Mouse (Mus musculus) midbrain, embryonic 16.5 days (tissue): ENCODE measurements around the gene Phactr3. TPM values are rescaled to one million over a fixed set of nuclear protein-coding genes. Genes with fewer than 3 reads are reported as not detected.
"Not testable (repeated sequence)": the region's sequence is repeated elsewhere in the genome, so short reads cannot be mapped to it uniquely, and the experiment has no call there.

Source experiments
- ATAC-seq: fragments of 200-750 bp; cut with Nextera tagmentation; 2 replicates; pipeline ENCODE4 v1.8.0; 2017; ENCODE audit warnings: moderate TSS enrichment
- H3K27ac ChIP-seq: fragments of 300-500 bp; sonication (generic); 2 replicates; pipeline ENCODE4 v1.5.1; 2014; ENCODE audit warnings: mild to moderate bottlenecking, low read length, mixed read lengths
- H3K27me3 ChIP-seq: fragments of 300-500 bp; sonication (generic); 2 replicates; pipeline ENCODE4 v1.6.1; 2014; ENCODE audit warnings: low read depth, low read length, mixed read lengths; ENCODE audit not compliant: control insufficient read depth, insufficient read depth
- H3K36me3 ChIP-seq: fragments of 300-500 bp; sonication (generic); 2 replicates; pipeline ENCODE4 v1.6.1; 2014; ENCODE audit warnings: mild to moderate bottlenecking, low read length, moderate library complexity, mixed read lengths; ENCODE audit not compliant: control insufficient read depth, insufficient read depth
- H3K4me1 ChIP-seq: fragments of 300-500 bp; sonication (generic); 2 replicates; pipeline ENCODE4 v1.6.1; 2014; ENCODE audit warnings: mild to moderate bottlenecking, low read length, mixed read lengths; ENCODE audit not compliant: control insufficient read depth, insufficient read depth
- H3K4me2 ChIP-seq: fragments of 300-500 bp; sonication (generic); 2 replicates; pipeline ENCODE4 v1.6.1; 2014; ENCODE audit warnings: mild to moderate bottlenecking, low read length, mixed read lengths
- H3K4me3 ChIP-seq: fragments of 300-500 bp; sonication (generic); 2 replicates; pipeline ENCODE4 v1.5.1; 2014; ENCODE audit warnings: low read depth, mild to moderate bottlenecking, low read length, moderate library complexity, mixed read lengths
- H3K9ac ChIP-seq: fragments of 300-500 bp; sonication (generic); 2 replicates; pipeline ENCODE4 v1.6.1; 2014; ENCODE audit warnings: low read depth, low read length, mixed read lengths
- H3K9me3 ChIP-seq: fragments of 300-500 bp; sonication (generic); replicated peaks from 2 replicates; pipeline ENCODE4 v1.6.1; 2014; ENCODE audit warnings: mild to moderate bottlenecking, low read length, mixed read lengths; ENCODE audit not compliant: control insufficient read depth, poor library complexity, severe bottlenecking
- WGBS: fragments of 180-500 bp; shearing (Covaris S2); extraction: QIAGEN DNeasy Blood & Tissue Kit; methylation state at CpG from one replicate; pipeline ENCODE4 v1.1.7; 2014; 5-methylcytosine and 5-hydroxymethylcytosine counted together
- polyA plus RNA-seq: library from polyadenylated mRNA; unstranded; fragments of >200 nt; fragmentation: Nextera tagmentation; extraction: Ambion mirVana; gene quantifications from 2 replicates; pipeline ENCODE4 v1.2.1, GENCODE M21; 2015

The Phactr3 gene
- polyA plus RNA-seq, 1 experiment from 2014 or later: 86.1 TPM

DNA sequence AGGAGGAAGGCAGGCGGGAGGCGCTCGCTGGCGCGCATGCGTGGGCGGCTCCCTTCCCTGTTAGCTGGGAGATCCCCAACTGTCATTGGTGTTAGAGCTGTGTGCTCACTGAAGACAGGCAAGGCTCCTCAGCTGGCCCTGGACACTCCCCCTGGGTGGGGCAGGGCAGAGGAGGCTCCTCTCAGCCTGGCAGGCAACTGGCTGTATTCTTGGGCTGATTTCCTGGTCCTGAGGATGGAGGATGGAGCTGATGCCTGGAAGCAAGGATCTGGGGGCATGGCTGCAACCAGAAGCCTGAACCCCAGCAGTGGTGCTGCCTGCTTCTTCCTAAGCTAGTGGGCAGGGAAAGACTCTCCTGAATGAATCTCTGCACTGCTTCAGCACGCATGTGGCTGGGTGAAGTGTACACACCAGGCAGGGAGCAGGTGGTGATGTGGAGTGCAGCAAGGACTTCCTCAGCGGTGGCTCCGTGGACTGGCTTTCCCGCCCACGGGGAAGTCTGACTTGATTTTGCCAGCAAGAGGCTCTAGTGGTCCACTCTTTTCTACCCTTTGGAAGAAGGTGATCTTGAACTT lies 208.8 kb downstream of the Phactr3 start:
- peak; percentile 94 for ATAC-seq
- H3K27ac ChIP-seq: peak overlapping the region; percentile 89
- WGBS: 14% methylated on average over 12 of the region's 12 CpGs

DNA sequence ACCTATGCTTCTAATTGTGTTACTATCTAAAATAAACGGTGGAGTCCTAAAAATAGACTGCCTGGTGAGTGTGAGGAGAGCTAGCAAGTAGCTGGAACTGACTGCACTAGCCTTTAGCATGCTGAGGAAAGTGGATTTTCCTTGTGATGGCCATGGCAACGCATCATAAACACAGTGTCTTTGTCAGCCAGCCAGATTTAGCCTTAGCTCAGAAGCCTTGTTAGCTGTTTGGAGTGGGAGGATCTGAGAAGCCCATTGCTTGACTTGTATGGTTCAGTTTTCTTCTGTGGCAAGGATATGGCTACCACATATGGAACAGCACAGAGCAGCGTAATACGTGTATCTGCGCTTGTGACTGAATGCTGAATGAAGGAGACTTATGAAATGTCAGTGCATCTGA lies 210.8 kb downstream of the Phactr3 start:
- Histone ChIP-seq H3K9ac (peak overlapping the region; percentile 36), H3K27me3 (no peaks in the 10 kb centered on the region), H3K4me2 (peak overlapping the region; percentile 59), H3K9me3 (no peaks in the 10 kb centered on the region), H3K36me3 (peaks cover 15% of the 10 kb centered on the region), H3K4me1 (peaks cover 30% of the 10 kb centered on the region), H3K4me3 (peak overlapping the region; percentile 33), H3K27ac (peak overlapping the region; percentile 60)
- WGBS: 66% methylated on average over 5 of the region's 5 CpGs
- ATAC-seq: no peak

More for the DNA sequence above, 208.8 kb downstream of the Phactr3 start:
- H3K4me3 ChIP-seq: peak overlapping the region; percentile 33
- peak overlapping the region; percentile 59 for H3K4me2 ChIP-seq
- peaks cover 30% of the 10 kb centered on the region for H3K4me1 ChIP-seq
- no peaks in the 10 kb centered on the region for H3K9me3 ChIP-seq
- H3K27me3 ChIP-seq: no peaks in the 10 kb centered on the region
- peak overlapping the region; percentile 60 for H3K9ac ChIP-seq
- H3K36me3 ChIP-seq: peaks cover 6% of the 10 kb centered on the region; the same call in 1 of the 2 replicates

GRCm38 (mm10) chr2:178329986-178330385 lies 211.2 kb downstream of the Phactr3 start:
- H3K4me1 ChIP-seq: peaks cover 30% of the 10 kb centered on the region
- H3K4me3 ChIP-seq: peak overlapping the region; percentile 33
- peak overlapping the region; percentile 59 for H3K4me2 ChIP-seq
- H3K27me3 ChIP-seq: no peaks in the 10 kb centered on the region
- peaks cover 16% of the 10 kb centered on the region for H3K36me3 ChIP-seq
- peak overlapping the region; percentile 60 for H3K27ac ChIP-seq
- ATAC-seq: no peak
- WGBS: 49% methylated on average over 1 of the region's 1 CpGs
- H3K9me3 ChIP-seq: no peaks in the 10 kb centered on the region
- peak overlapping the region; percentile 36; the same call in 1 of the 2 replicates for H3K9ac ChIP-seq

- ATAC-seq: no peak
Measured at GRCm38 (mm10) chr2:178337878-178338277, 219.1 kb downstream of the Phactr3 start.

GRCm38 (mm10) chr2:178339044-178339443 lies 220.3 kb downstream of the Phactr3 start:
- no peaks in the 10 kb centered on the region for H3K27me3 ChIP-seq
- no peaks in the 10 kb centered on the region for H3K4me1 ChIP-seq
- peak; percentile 67 for ATAC-seq
- no peak overlapping the region for H3K4me2 ChIP-seq
- H3K36me3 ChIP-seq: 0 out of 2 replicates have a peak, but pooled peaks cover 6% of the 10 kb centered on the region
- WGBS: 0% methylated on average over 2 of the region's 2 CpGs
- no peak overlapping the region for H3K4me3 ChIP-seq
- H3K27ac ChIP-seq: no peak overlapping the region
- H3K9me3 ChIP-seq: no peaks in the 10 kb centered on the region
- H3K9ac ChIP-seq: no peak overlapping the region

More at GRCm38 (mm10) chr2:178337878-178338277, 219.1 kb downstream of the Phactr3 start:
- no peak overlapping the region for H3K27ac ChIP-seq
- H3K4me1 ChIP-seq: no peaks in the 10 kb centered on the region
- H3K4me2 ChIP-seq: no peak overlapping the region
- no peaks in the 10 kb centered on the region for H3K27me3 ChIP-seq
- H3K9ac ChIP-seq: no peak overlapping the region
- H3K36me3 ChIP-seq: peaks cover 10% of the 10 kb centered on the region
- H3K4me3 ChIP-seq: no peak overlapping the region
- no peaks in the 10 kb centered on the region for H3K9me3 ChIP-seq
- 43% methylated on average over 1 of the region's 1 CpGs for WGBS

DNA sequence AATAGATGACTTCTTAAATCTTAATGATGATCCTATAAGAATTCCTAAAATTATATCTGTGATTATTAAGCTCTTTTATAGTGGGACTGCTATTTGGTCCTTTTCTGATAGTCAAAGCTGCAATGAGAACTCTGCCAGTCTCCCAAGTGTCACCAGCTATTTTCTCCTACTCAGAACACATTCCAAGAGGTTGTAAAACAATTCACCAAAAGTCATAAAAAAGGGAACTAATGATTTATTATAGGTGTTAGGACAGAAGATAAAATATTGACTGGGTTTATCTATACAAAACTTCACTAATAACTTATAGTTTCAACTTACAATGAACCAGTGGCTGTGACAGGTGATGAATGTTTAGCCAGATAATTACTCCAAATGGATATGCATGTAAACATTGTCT lies 223.3 kb downstream of the Phactr3 start:
- not testable (repeated sequence) for ATAC-seq, H3K4me2 ChIP-seq, H3K4me3 ChIP-seq

DNA sequence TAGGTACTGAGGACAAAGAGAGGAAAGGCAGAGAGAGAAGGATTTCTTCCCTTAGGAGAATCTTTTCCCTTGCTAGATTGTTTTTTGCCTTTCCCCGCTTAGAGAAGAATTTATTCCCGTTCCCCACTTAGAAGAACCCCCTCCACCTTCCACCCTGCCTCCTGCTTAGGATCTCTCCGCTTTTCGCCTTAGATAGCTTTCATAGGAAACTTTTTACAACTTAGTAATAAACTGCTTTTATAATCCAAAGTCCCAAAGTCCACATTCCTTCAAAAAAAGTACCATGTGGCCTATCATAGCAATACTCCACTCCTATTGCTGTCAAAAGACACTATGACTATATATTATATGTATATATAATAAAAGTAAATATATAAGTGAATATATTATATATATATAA lies 223.8 kb downstream of the Phactr3 start:
- WGBS: 87% methylated on average over 4 of the region's 4 CpGs
- no peak overlapping the region for H3K4me3 ChIP-seq

More for the DNA sequence above, 223.3 kb downstream of the Phactr3 start:
- H3K9ac ChIP-seq, H3K36me3 ChIP-seq, H3K27me3 ChIP-seq, H3K4me1 ChIP-seq, H3K27ac ChIP-seq, H3K9me3 ChIP-seq: not testable (repeated sequence)

More for the DNA sequence above, 223.8 kb downstream of the Phactr3 start:
- Histone ChIP-seq H3K9ac (no peak overlapping the region), H3K9me3 (no peaks in the 10 kb centered on the region), H3K4me2 (no peak overlapping the region), H3K27ac (no peak overlapping the region), H3K27me3 (no peaks in the 10 kb centered on the region), H3K4me1 (no peaks in the 10 kb centered on the region), H3K36me3 (no peaks in the 10 kb centered on the region)
- ATAC-seq: no peak

Other genes with a start within 250 kb of the Phactr3 start
- 2.2 and 2.9 TPM in 2 replicates for gene Gm14327, start 221.9 kb upstream of the Phactr3 start, polyA plus RNA-seq
- gene Zfp972, start 193.4 kb upstream of the Phactr3 start, polyA plus RNA-seq: 0.60 and 0.97 TPM in 2 replicates
- 14.6 and 16.2 TPM in 2 replicates for gene Gm14326, start 161.7 kb upstream of the Phactr3 start, polyA plus RNA-seq
- 9.2 and 9.8 TPM in 2 replicates for gene Zfp971, start 95.7 kb upstream of the Phactr3 start, polyA plus RNA-seq
- 13.9 and 15.3 TPM in 2 replicates for gene Zfp931, start 40.5 kb upstream of the Phactr3 start, polyA plus RNA-seq